Mouse (Mus musculus): ENCODE data around the gene Lamtor1. TPM values are rescaled to one million over a fixed set of nuclear protein-coding genes. Genes with fewer than 3 reads are reported as not detected.

Lamtor1 gene
- polyA plus RNA-seq, 2 experiments, result 61.7 to 67.8 TPM

- WGBS (ENCODE audit: insufficient replicate concordance), result 32% methylated on average over 3 of the region's 3 CpGs
- ATAC-seq (ENCODE audit: insufficient read depth) (no peak), DNase-seq (ENCODE audit: low read depth in 3 of 3, low spot score in 3 of 3) (no peak)
- Histone ChIP-seq H3K9ac (replicated peaks) (no peak within 1 kb of the TSS), H3K36me3 (replicated peaks; ENCODE audit: control insufficient read depth, insufficient read depth, low read depth) (no peaks in the 10 kb centered on the region), H3K27me3 (ENCODE audit: control insufficient read depth, insufficient read depth, low read length) (no peaks in the 10 kb centered on the region), H3K4me1 (replicated peaks; ENCODE audit: control insufficient read depth in 2 of 2, insufficient read depth in 2 of 2, low read length in 1 of 2) (no peaks in the 10 kb centered on the region), H3K4me2 (ENCODE audit: low read depth) (no peak within 1 kb of the TSS), H3K9me3 (ENCODE audit: control insufficient read depth, low read length) (no peaks in the 10 kb centered on the region), H3K27ac (no peak within 1 kb of the TSS), H3K4me3 (ENCODE audit: insufficient read depth in 1 of 2, low read depth in 2 of 2, low read length in 2 of 2) (no peak within 1 kb of the TSS)
- no peak for TF ChIP-seq CTCF (IDR thresholded peaks at IDR 0.05; ENCODE audit: low read depth)
- TF ChIP-seq EP300 (IDR thresholded peaks at IDR 0.05; ENCODE audit: low read depth), result no peak
Observed at GRCm38 (mm10) chr7:101863415-101863814, 42.3 kb upstream of the Lamtor1 start, which contains the start of gene Anapc15. Gene Anapc15 (plus strand): TSS chr7:101863715.

- TF ChIP-seq CTCF (IDR thresholded peaks at IDR 0.05; ENCODE audit: low read depth) (no peak), EP300 (IDR thresholded peaks at IDR 0.05; ENCODE audit: low read depth) (no peak)
Observed at GRCm38 (mm10) chr7:101866491-101867265, 39.0 kb upstream of the Lamtor1 start.

GRCm38 (mm10) chr7:101867482-101867881, 38.2 kb upstream of the Lamtor1 start:
- DNase-seq (ENCODE audit: low read depth in 3 of 3, low spot score in 3 of 3) (no peak), ATAC-seq (ENCODE audit: insufficient read depth) (no peak)
- Histone ChIP-seq H3K4me2 (ENCODE audit: low read depth) (no peak overlapping the region), H3K9me3 (ENCODE audit: control insufficient read depth, low read length) (no peaks in the 10 kb centered on the region), H3K27ac (no peak overlapping the region), H3K36me3 (replicated peaks; ENCODE audit: control insufficient read depth, insufficient read depth, low read depth) (no peaks in the 10 kb centered on the region), H3K4me1 (replicated peaks; ENCODE audit: control insufficient read depth in 2 of 2, insufficient read depth in 2 of 2, low read length in 1 of 2) (peaks cover 0 to 3% of the 10 kb centered on the region in 2 experiments; a peak in 2 of 4 replicates), H3K9ac (replicated peaks) (no peak overlapping the region), H3K27me3 (ENCODE audit: control insufficient read depth, insufficient read depth, low read length) (no peaks in the 10 kb centered on the region), H3K4me3 (ENCODE audit: insufficient read depth in 1 of 2, low read depth in 2 of 2, low read length in 2 of 2) (no peak overlapping the region)
- no peak for TF ChIP-seq CTCF (IDR thresholded peaks at IDR 0.05; ENCODE audit: low read depth)
- no peak for TF ChIP-seq EP300 (IDR thresholded peaks at IDR 0.05; ENCODE audit: low read depth)
- 77% methylated on average over 3 of the region's 4 CpGs for WGBS (ENCODE audit: insufficient replicate concordance)

More at GRCm38 (mm10) chr7:101866491-101867265, 39.0 kb upstream of the Lamtor1 start:
- no peak overlapping the region for H3K27ac ChIP-seq
- H3K4me1 ChIP-seq (replicated peaks; ENCODE audit: control insufficient read depth in 2 of 2, insufficient read depth in 2 of 2, low read length in 1 of 2), result peaks cover 0 to 3% of the 10 kb centered on the region in 2 experiments; a peak in 2 of 4 replicates
- 66% methylated on average over 11 of the region's 11 CpGs for WGBS (ENCODE audit: insufficient replicate concordance)
- no peaks in the 10 kb centered on the region for H3K27me3 ChIP-seq (ENCODE audit: control insufficient read depth, insufficient read depth, low read length)
- H3K9me3 ChIP-seq (ENCODE audit: control insufficient read depth, low read length), result no peaks in the 10 kb centered on the region
- H3K4me3 ChIP-seq (ENCODE audit: insufficient read depth in 1 of 2, low read depth in 2 of 2, low read length in 2 of 2), result no peak overlapping the region
- ATAC-seq (ENCODE audit: insufficient read depth) (no peak), DNase-seq (ENCODE audit: low read depth in 3 of 3, low spot score in 3 of 3) (no peak)
- no peaks in the 10 kb centered on the region for H3K36me3 ChIP-seq (replicated peaks; ENCODE audit: control insufficient read depth, insufficient read depth, low read depth)
- H3K4me2 ChIP-seq (ENCODE audit: low read depth), result no peak overlapping the region
- no peak overlapping the region for H3K9ac ChIP-seq (replicated peaks)

GRCm38 (mm10) chr7:101868241-101869162, 37.2 kb upstream of the Lamtor1 start:
- no peak overlapping the region for H3K9ac ChIP-seq (replicated peaks)
- no peaks in the 10 kb centered on the region for H3K27me3 ChIP-seq (ENCODE audit: control insufficient read depth, insufficient read depth, low read length)
- no peaks in the 10 kb centered on the region for H3K9me3 ChIP-seq (ENCODE audit: control insufficient read depth, low read length)
- no peak for TF ChIP-seq CTCF (IDR thresholded peaks at IDR 0.05; ENCODE audit: low read depth)
- TF ChIP-seq EP300 (IDR thresholded peaks at IDR 0.05; ENCODE audit: low read depth), result no peak
- peaks cover 0 to 3% of the 10 kb centered on the region in 2 experiments; a peak in 2 of 4 replicates for H3K4me1 ChIP-seq (replicated peaks; ENCODE audit: control insufficient read depth in 2 of 2, insufficient read depth in 2 of 2, low read length in 1 of 2)
- WGBS (ENCODE audit: insufficient replicate concordance), result 63% methylated on average over 13 of the region's 13 CpGs
- no peak overlapping the region for H3K27ac ChIP-seq
- ATAC-seq (ENCODE audit: insufficient read depth), result no peak
- no peak for DNase-seq (ENCODE audit: low read depth in 3 of 3, low spot score in 3 of 3)
- H3K4me2 ChIP-seq (ENCODE audit: low read depth), result no peak overlapping the region
- H3K36me3 ChIP-seq (replicated peaks; ENCODE audit: control insufficient read depth, insufficient read depth, low read depth), result no peaks in the 10 kb centered on the region
- no peak overlapping the region for H3K4me3 ChIP-seq (ENCODE audit: insufficient read depth in 1 of 2, low read depth in 2 of 2, low read length in 2 of 2)

GRCm38 (mm10) chr7:101869163-101869500, 36.6 kb upstream of the Lamtor1 start:
- no peaks in the 10 kb centered on the region for H3K9me3 ChIP-seq (ENCODE audit: control insufficient read depth, low read length)
- H3K4me3 ChIP-seq (ENCODE audit: insufficient read depth in 1 of 2, low read depth in 2 of 2, low read length in 2 of 2), result no peak overlapping the region
- DNase-seq (ENCODE audit: low read depth in 3 of 3, low spot score in 3 of 3) (no peak), ATAC-seq (ENCODE audit: insufficient read depth) (no peak)
- H3K4me2 ChIP-seq (ENCODE audit: low read depth), result no peak overlapping the region
- H3K36me3 ChIP-seq (replicated peaks; ENCODE audit: control insufficient read depth, insufficient read depth, low read depth), result no peaks in the 10 kb centered on the region
- H3K4me1 ChIP-seq (replicated peaks; ENCODE audit: control insufficient read depth in 2 of 2, insufficient read depth in 2 of 2, low read length in 1 of 2), result peaks cover 0 to 3% of the 10 kb centered on the region in 2 experiments; a peak in 2 of 4 replicates
- no peak overlapping the region for H3K9ac ChIP-seq (replicated peaks)
- H3K27ac ChIP-seq, result no peak overlapping the region
- TF ChIP-seq EP300 (IDR thresholded peaks at IDR 0.05; ENCODE audit: low read depth) (no peak), CTCF (IDR thresholded peaks at IDR 0.05; ENCODE audit: low read depth) (no peak)
- 60% methylated on average over 7 of the region's 7 CpGs for WGBS (ENCODE audit: insufficient replicate concordance)
- H3K27me3 ChIP-seq (ENCODE audit: control insufficient read depth, insufficient read depth, low read length), result no peaks in the 10 kb centered on the region

Measured in liver, embryonic 14.5 days (tissue).